Mouse (Mus musculus) kidney, adult 2 months (tissue): ENCODE data around the gene Edc4. TPM values are rescaled to one million over a fixed set of nuclear protein-coding genes. Genes with fewer than 3 reads are reported as not detected.

Source experiments
- DNase-seq: peaks from one replicate; pipeline ENCODE4 v3.0.0; 2021
- H3K27ac ChIP-seq: fragments of 200-500 bp; 2 replicates; pipeline ENCODE4 v1.5.1; 2012; ENCODE audit warnings: low read depth, low read length, control low read depth, inconsistent platforms; ENCODE audit not compliant: insufficient read depth
- H3K27me3 ChIP-seq: fragments of 200-500 bp; replicated peaks from 2 replicates; pipeline ENCODE4 v1.6.1; 2012; ENCODE audit warnings: mild to moderate bottlenecking, moderate library complexity, low read length, inconsistent platforms; ENCODE audit not compliant: control insufficient read depth, insufficient read depth
- H3K36me3 ChIP-seq: fragments of 200-500 bp; 2 replicates; pipeline ENCODE4 v1.6.1; 2012; ENCODE audit warnings: mild to moderate bottlenecking, moderate library complexity, low read length, inconsistent platforms; ENCODE audit not compliant: control insufficient read depth, insufficient read depth
- H3K4me1 ChIP-seq: fragments of 200-500 bp; 2 replicates; pipeline ENCODE4 v1.6.1; 2011; ENCODE audit warnings: low read length; ENCODE audit not compliant: control insufficient read depth, insufficient read depth
- H3K4me3 ChIP-seq: fragments of 200-500 bp; 2 replicates; pipeline ENCODE4 v1.5.1; 2011; ENCODE audit warnings: mild to moderate bottlenecking, low read depth, low read length, control low read depth; ENCODE audit not compliant: insufficient read depth
- CTCF ChIP-seq: fragments of 200-500 bp; conservative IDR thresholded peaks from 2 replicates; pipeline ENCODE4 v1.5.1; 2011; ENCODE audit warnings: low read depth, mild to moderate bottlenecking, control low read depth, low read length, moderate library complexity, mixed read lengths; ENCODE audit not compliant: insufficient read depth, insufficient read length
- POLR2A ChIP-seq: fragments of 200-500 bp; IDR thresholded peaks from one replicate; pipeline ENCODE4 v1.6.1; 2011; ENCODE audit warnings: low read depth, low read length, control low read depth
- WGBS: fragments of 180-500 bp; shearing (Covaris S2); methylation state at CpG from one replicate; pipeline ENCODE4 v1.1.7; 2018; 5-methylcytosine and 5-hydroxymethylcytosine counted together
- polyA plus RNA-seq: library from polyadenylated mRNA; depleted of rRNA; stranded (reverse); fragments of >200 nt; gene quantifications from 2 replicates; pipeline ENCODE4 v1.2.3, GENCODE M21; 2012

The Edc4 gene
- polyA plus RNA-seq, 1 experiment = 38.5 TPM

DNA sequence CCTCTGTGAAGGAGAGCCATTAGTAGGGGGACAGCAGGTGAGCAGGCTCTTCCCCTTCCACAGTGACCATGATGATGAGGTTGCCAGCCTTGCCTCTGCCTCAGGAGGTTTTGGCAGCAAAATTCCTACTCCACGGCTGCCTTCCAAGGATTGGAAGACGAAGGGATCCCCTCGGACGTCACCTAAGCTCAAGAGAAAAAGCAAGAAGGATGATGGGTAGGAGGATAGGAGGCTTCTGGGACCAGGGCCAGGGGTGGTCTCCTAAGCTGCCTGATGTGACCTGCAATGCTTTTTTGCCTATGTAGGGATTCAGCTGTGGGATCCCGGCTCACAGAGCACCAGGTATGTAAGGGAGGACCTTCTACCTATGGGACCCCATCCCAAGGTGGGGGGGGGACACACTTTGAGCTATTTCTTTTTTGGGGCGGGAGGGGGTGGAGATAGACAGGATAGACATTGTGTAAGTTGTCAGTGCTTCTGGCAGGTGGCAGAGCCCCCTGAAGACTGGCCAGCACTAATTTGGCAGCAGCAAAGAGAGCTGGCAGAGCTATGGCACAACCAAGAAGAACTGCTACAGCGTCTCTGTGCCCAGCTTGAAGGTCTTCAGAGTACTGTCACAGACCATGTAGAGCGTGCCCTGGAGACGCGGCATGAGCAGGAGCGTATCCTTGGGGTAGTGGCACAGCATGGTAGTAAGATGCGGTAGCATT is 9.2 kb downstream of the Edc4 start:
- 92% methylated on average over 12 of the region's 12 CpGs for WGBS
- Histone ChIP-seq H3K27me3 (no peaks in the 10 kb centered on the region), H3K4me1 (no peaks in the 10 kb centered on the region), H3K4me3 (no peak overlapping the region), H3K36me3 (no peaks in the 10 kb centered on the region), H3K27ac (no peak overlapping the region)
- DNase-seq = no peak
- no peak for TF ChIP-seq CTCF
- TF ChIP-seq POLR2A = no peak

DNA sequence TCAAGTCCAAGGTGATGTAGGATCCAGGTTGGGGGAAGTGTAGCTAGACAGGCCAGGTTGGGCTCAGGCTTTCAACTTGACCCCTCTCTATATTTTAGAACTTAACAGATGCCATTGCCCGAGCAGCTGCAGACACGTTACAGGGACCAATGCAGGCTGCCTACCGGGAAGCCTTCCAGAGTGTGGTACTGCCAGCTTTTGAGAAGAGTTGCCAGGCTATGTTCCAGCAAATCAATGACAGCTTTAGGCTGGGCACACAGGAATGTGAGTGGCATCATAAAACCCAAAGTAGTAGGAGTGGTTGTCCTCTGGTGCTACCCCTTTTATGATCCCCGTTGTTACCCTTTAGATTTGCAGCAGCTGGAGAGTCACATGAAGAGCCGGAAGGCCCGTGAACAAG is 10.2 kb downstream of the Edc4 start:
- no peak overlapping the region for H3K4me3 ChIP-seq
- no peaks in the 10 kb centered on the region for H3K36me3 ChIP-seq
- no peak overlapping the region for H3K27ac ChIP-seq
- no peak for DNase-seq
- no peaks in the 10 kb centered on the region for H3K27me3 ChIP-seq
- H3K4me1 ChIP-seq = no peaks in the 10 kb centered on the region
- TF ChIP-seq POLR2A = no peak
- WGBS = 76% methylated on average over 6 of the region's 6 CpGs

DNA sequence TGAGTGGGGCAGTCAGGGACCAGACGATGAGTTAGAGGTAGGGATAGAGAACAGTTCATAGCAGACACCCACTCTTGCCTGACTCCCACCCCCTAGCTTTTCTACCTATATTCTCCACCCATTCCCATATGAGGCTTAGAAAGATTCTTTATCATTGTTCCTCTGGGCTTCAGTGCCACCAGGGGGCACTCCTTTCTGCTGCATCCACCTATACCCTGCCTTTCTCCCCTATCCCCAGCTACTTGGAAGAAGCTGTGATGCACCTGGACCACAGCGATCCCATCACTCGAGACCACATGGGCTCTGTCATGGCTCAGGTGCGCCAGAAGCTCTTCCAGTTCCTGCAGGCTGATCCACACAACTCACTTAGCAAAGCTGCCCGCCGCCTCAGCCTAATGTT is 11.8 kb downstream of the Edc4 start:
- Histone ChIP-seq H3K36me3 (no peaks in the 10 kb centered on the region), H3K27me3 (no peaks in the 10 kb centered on the region), H3K27ac (no peak overlapping the region), H3K4me3 (no peak overlapping the region), H3K4me1 (no peaks in the 10 kb centered on the region)
- peak; percentile 32 for DNase-seq
- TF ChIP-seq CTCF (peak; percentile 60), POLR2A (no peak)
- 90% methylated on average over 6 of the region's 6 CpGs for WGBS

DNA sequence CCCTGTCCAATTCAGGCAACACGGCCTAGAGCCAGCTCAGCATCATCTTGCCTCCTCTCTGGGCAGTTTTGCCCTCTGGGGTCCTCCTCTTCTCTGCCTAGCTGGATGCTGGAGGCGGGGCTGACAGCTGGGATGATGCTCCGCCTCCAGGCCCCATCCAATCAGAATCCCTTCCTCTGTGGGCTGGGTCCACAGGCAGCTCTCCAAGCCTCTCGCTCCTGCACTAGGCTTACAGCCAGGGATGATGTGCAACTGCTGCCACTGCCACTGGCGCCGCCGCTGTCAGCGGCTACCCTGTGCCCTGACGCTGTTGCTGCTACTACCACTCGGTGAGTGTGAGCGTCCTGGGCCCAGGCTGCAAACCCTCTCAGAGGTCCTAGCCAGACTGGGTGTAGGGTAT is 12.7 kb downstream of the Edc4 start, which contains the start of gene Nrn1l:
Gene Nrn1l, plus strand, starts transcription at position 229 of the 400 bp plus-strand sequence.
- DNase-seq = peak; percentile 87
- Histone ChIP-seq H3K27ac (no peak within 1 kb of the TSS), H3K36me3 (no peaks in the 10 kb centered on the region), H3K4me1 (no peaks in the 10 kb centered on the region), H3K27me3 (no peaks in the 10 kb centered on the region), H3K4me3 (no peak within 1 kb of the TSS)
- TF ChIP-seq CTCF (no peak), POLR2A (no peak)
- WGBS = 18% methylated on average over 11 of the region's 11 CpGs

DNA sequence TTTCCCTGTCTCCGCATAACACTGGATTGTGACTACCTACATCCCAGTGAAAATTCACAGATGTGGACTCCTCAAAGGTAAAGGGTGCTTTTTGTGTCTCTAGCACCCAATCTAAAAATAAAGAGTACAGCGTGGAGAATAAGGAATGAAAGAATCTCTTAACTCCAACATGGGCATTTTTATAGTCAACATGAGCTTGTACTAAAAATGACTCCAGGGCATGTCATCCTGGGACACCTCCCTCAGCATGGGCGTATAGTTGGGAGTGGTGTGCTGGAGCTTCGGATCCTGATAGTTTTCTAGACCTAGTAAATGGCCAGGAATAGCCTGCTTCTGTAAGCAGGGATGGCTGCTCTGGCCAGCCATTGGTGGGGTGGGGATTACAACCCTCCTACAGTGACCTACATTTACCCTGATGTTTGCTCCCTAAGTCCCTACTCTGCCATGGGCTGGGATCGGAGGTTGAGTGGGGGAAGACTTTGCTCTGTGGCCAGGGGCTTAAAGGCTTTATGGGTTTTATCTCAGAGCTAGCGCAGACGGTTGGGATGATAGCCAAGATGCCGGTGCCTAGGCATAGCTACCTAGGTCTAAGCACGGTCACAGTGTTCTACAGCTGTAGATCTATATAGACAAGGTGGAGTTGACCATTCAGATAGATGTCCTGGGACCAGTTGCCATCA is 17.3 kb downstream of the Edc4 start:
- WGBS = 82% methylated on average over 9 of the region's 9 CpGs
- Histone ChIP-seq H3K4me1 (peaks cover 2% of the 10 kb centered on the region; the same call in 1 of the 2 replicates), H3K27me3 (no peaks in the 10 kb centered on the region), H3K4me3 (no peak overlapping the region), H3K36me3 (no peaks in the 10 kb centered on the region), H3K27ac (no peak overlapping the region)
- no peak for DNase-seq
- TF ChIP-seq POLR2A = no peak
- TF ChIP-seq CTCF = no peak

DNA sequence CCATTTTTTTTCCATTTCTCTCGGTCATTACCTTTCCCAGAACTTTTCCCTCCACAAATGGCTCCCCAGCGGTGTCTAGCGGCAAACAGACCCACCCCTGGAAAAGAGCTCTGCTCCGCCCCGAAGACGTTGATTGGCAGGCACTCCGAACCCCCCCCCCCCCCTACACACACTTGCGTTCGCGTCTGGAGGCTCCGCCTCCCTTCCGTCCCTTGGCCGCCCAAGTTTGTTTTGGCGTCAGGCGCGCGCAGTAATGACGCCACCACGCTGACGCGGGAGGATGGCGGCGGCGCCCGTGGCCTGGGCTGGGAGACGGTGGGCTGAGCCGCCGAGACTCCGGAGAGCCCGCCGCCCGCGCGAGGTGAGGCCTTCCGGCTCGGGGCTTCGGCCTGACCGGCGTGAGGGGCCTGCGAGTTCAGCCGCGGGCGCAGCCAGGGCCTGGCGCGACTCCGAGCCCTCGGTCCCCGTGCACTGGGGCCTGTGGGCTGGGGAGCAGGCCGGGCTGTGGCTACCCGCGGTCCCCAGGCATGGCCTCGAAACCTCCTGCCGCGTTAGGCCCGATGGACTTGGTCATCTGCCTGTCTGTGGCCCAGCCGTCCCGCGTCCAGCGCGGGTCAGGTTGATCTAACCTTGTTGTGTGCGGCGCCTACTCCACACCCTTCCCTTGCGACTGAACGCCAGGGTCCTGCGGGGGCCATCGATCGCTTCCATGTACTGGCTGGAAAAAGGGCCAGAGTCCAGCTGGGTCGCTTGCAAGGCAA is 19.7 kb downstream of the Edc4 start, which contains the start of gene Pskh1:
Gene Pskh1, plus strand, starts transcription at position 262 of the 761 bp plus-strand sequence.
- Histone ChIP-seq H3K27ac (peak within 1 kb of the TSS; percentile 59), H3K36me3 (no peaks in the 10 kb centered on the region; the same call in 1 of the 2 replicates), H3K4me1 (peaks cover 2% of the 10 kb centered on the region; the same call in 1 of the 2 replicates), H3K27me3 (no peaks in the 10 kb centered on the region), H3K4me3 (peak within 1 kb of the TSS; percentile 90)
- WGBS = under 1% methylated on average over 68 of the region's 68 CpGs
- peak; percentile 95 for DNase-seq
- TF ChIP-seq POLR2A (peak; percentile 43), CTCF (no peak)
